Mouse (Mus musculus) bone marrow, adult 2 months (tissue): ENCODE results near the gene Pde4a. TPM values are rescaled to one million over a fixed set of nuclear protein-coding genes. Genes with fewer than 3 reads are reported as not detected.
"Not testable (repeated sequence)": the region's sequence is repeated elsewhere in the genome, so short reads cannot be mapped to it uniquely, and the experiment has no call there.

Experiments
- H3K27ac ChIP-seq: fragments of 200-500 bp; 2 replicates; pipeline ENCODE4 v1.5.1; 2012; ENCODE audit warnings: low read depth, mild to moderate bottlenecking, control low read depth, inconsistent platforms, low read length; ENCODE audit not compliant: control insufficient read depth, poor library complexity, insufficient read depth
- H3K4me1 ChIP-seq: fragments of 200-500 bp; 2 replicates; pipeline ENCODE4 v1.6.1; 2011; ENCODE audit warnings: low read length; ENCODE audit not compliant: control insufficient read depth, insufficient read depth
- H3K4me3 ChIP-seq: fragments of 200-500 bp; replicated peaks from 2 replicates; pipeline ENCODE3; 2011; ENCODE audit warnings: mild to moderate bottlenecking, low read depth, low read length, control low read depth; ENCODE audit not compliant: control insufficient read depth
- CTCF ChIP-seq: fragments of 200-500 bp; IDR thresholded peaks from 2 replicates; pipeline ENCODE4 v1.5.1; 2011; ENCODE audit warnings: low read length, control low read depth; ENCODE audit not compliant: control insufficient read depth, insufficient read depth
- POLR2A ChIP-seq: fragments of 200-500 bp; IDR thresholded peaks from 2 replicates; pipeline ENCODE4 v1.6.1; 2011; ENCODE audit warnings: low read depth, mild to moderate bottlenecking, control low read depth, low read length, borderline replicate concordance; ENCODE audit not compliant: control insufficient read depth
- WGBS: fragments of 180-500 bp; shearing (Covaris S2); methylation state at CpG from one replicate; pipeline ENCODE4 v1.1.7; 2018; 5-methylcytosine and 5-hydroxymethylcytosine counted together
- polyA plus RNA-seq: library from polyadenylated mRNA; stranded (reverse); fragments of >200 nt; gene quantifications from 2 replicates; pipeline ENCODE4 v1.2.4, GENCODE M21; 2011; ENCODE audit warnings: low replicate concordance; ENCODE audit not compliant: missing spikeins, insufficient read depth, insufficient read length

The Pde4a gene
- polyA plus RNA-seq, 1 experiment = 7.9 TPM

- H3K27ac ChIP-seq = no peak overlapping the region
- no peak overlapping the region for H3K4me3 ChIP-seq
- WGBS = 56% methylated on average over 2 of the region's 2 CpGs
- H3K4me1 ChIP-seq = peaks cover 6% of the 10 kb centered on the region
- TF ChIP-seq CTCF = no peak
- no peak for TF ChIP-seq POLR2A
Observed at GRCm38 (mm10) chr9:21184733-21185132, 19.2 kb downstream of the Pde4a start.

GRCm38 (mm10) chr9:21185436-21185835 is 19.9 kb downstream of the Pde4a start:
- TF ChIP-seq CTCF (no peak), POLR2A (no peak)
- 91% methylated on average over 5 of the region's 5 CpGs for WGBS
- Histone ChIP-seq H3K27ac (no peak overlapping the region), H3K4me1 (peaks cover 6% of the 10 kb centered on the region), H3K4me3 (no peak overlapping the region)

- 47% methylated on average over 7 of the region's 7 CpGs for WGBS
- no peak overlapping the region for H3K4me3 ChIP-seq
- no peak; the same call in 1 of the 2 replicates for TF ChIP-seq CTCF
- no peak for TF ChIP-seq POLR2A
- no peak overlapping the region for H3K27ac ChIP-seq
- H3K4me1 ChIP-seq = peaks cover 2% of the 10 kb centered on the region; the same call in 1 of the 2 replicates
Observed at GRCm38 (mm10) chr9:21189905-21190304, 24.4 kb downstream of the Pde4a start.

- no peak overlapping the region for H3K4me3 ChIP-seq
- WGBS = 72% methylated on average over 3 of the region's 3 CpGs
- TF ChIP-seq POLR2A = no peak
- TF ChIP-seq CTCF = no peak
- H3K27ac ChIP-seq = no peak overlapping the region
- H3K4me1 ChIP-seq = peaks cover 5% of the 10 kb centered on the region; the same call in 1 of the 2 replicates
Observed at GRCm38 (mm10) chr9:21190670-21191069, 25.2 kb downstream of the Pde4a start.

GRCm38 (mm10) chr9:21193786-21194185 is 28.3 kb downstream of the Pde4a start:
- Histone ChIP-seq H3K4me1 (peaks cover 5% of the 10 kb centered on the region; the same call in 1 of the 2 replicates), H3K4me3 (no peak overlapping the region), H3K27ac (no peak overlapping the region)
- TF ChIP-seq POLR2A (no peak), CTCF (no peak)
- 67% methylated on average over 3 of the region's 3 CpGs for WGBS

GRCm38 (mm10) chr9:21194787-21195493 is 29.4 kb downstream of the Pde4a start:
- Histone ChIP-seq H3K4me3 (no peak overlapping the region), H3K27ac (no peak overlapping the region; the same call in 1 of the 2 replicates), H3K4me1 (peaks cover 5% of the 10 kb centered on the region; the same call in 1 of the 2 replicates)
- WGBS = 68% methylated on average over 4 of the region's 4 CpGs
- TF ChIP-seq CTCF (no peak; the same call in 1 of the 2 replicates), POLR2A (no peak)

GRCm38 (mm10) chr9:21195736-21196505 is 30.4 kb downstream of the Pde4a start:
- 73% methylated on average over 7 of the region's 7 CpGs for WGBS
- not testable (repeated sequence) for H3K27ac ChIP-seq

More at GRCm38 (mm10) chr9:21195736-21196505, 30.4 kb downstream of the Pde4a start:
- H3K4me1 ChIP-seq, H3K4me3 ChIP-seq: not testable (repeated sequence)
